ENCODE assay signal across 8 mouse cellular contexts in genomic region chr12:78922977-78923376, GRCm38 (mm10). TPM values are rescaled to one million over a fixed set of nuclear protein-coding genes. Genes with fewer than 3 reads are reported as not detected.
A peak's percentile ranks its signal among the peaks of the same experiment; 100 is the strongest.
DNase-seq lines count a peak whose midpoint lies in the region; ATAC-seq and TF ChIP-seq lines count a peak whose summit lies in the region.
"Not testable (repeated sequence)": the region's sequence is repeated elsewhere in the genome, so short reads cannot be mapped to it uniquely, and the experiment has no call there.
"Had no signal": no experiment of that assay in that cellular context is flagged by ENCODE, and none has a peak within 500 bp of the region (broad histone marks: within the 10 kb centered on the region; RNA-seq: fewer than 3 reads in every experiment).

No protein-coding gene starts in this region.

- TF ChIP-seq POLR2A in MEL (IDR thresholded peaks at IDR 0.05; ENCODE audit: control insufficient read depth in 1 of 2, insufficient read depth in 1 of 2, low read depth in 1 of 2, low read length in 2 of 2, poor library complexity in 1 of 2); bone marrow macrophage, adult 2 months (IDR thresholded peaks at IDR 0.05; ENCODE audit: borderline replicate concordance, low read depth, low read length): not testable (repeated sequence)

- H3K36me3 ChIP-seq in MEL (ENCODE audit: control insufficient read depth in 1 of 2, insufficient read depth in 2 of 2, low read length in 2 of 2); liver, postnatal 0 days (replicated peaks; ENCODE audit: insufficient read depth, low read length): not testable (repeated sequence)

- not testable (repeated sequence) for H3K4me1 ChIP-seq in MEL (ENCODE audit: control insufficient read depth in 1 of 2, insufficient read depth in 2 of 2, low read length in 2 of 2); liver, postnatal 0 days (ENCODE audit: insufficient read depth)
- H3K4me1 ChIP-seq in bone marrow macrophage, adult 2 months (ENCODE audit: control insufficient read depth, insufficient read depth, low read length), result peaks cover 26% of the 10 kb centered on the region

- DNase-seq in MEL (ENCODE audit: low read depth, low spot score); layer of hippocampus, adult 2 months (ENCODE audit: low spot score in 2 of 2); liver, postnatal 0 days: not testable (repeated sequence)

- H3K4me2 ChIP-seq in liver, postnatal 0 days (ENCODE audit: low read depth, low read length), result not testable (repeated sequence)

- not testable (repeated sequence) for H3K9ac ChIP-seq in MEL (ENCODE audit: control insufficient read depth, low read depth, low read length, poor library complexity, severe bottlenecking); liver, postnatal 0 days (replicated peaks)

- not testable (repeated sequence) for H3K9me3 ChIP-seq in MEL (replicated peaks; ENCODE audit: insufficient read depth, low read length); liver, postnatal 0 days (ENCODE audit: low read length)

- H3K79me2 ChIP-seq in MEL (ENCODE audit: control insufficient read depth, insufficient read depth, low read length, poor library complexity), result not testable (repeated sequence)

- peak in 1 of 3 experiments; percentile 15; a peak in 1 of 6 replicates for TF ChIP-seq CTCF in MEL (IDR thresholded peaks at IDR 0.05 in 2 of 3, conservative IDR thresholded peaks at IDR 0.05 in 1 of 3; ENCODE audit: control insufficient read depth in 1 of 3, insufficient read depth in 1 of 3, low read depth in 2 of 3, low read length in 3 of 3, poor library complexity in 1 of 3, severe bottlenecking in 1 of 3)
- TF ChIP-seq CTCF in bone marrow macrophage, adult 2 months (IDR thresholded peaks at IDR 0.05; ENCODE audit: low read depth, low read length); liver, postnatal 0 days (IDR thresholded peaks at IDR 0.05; ENCODE audit: low read depth): not testable (repeated sequence)
- peak; percentile 50 for TF ChIP-seq CTCF in layer of hippocampus, adult 2 months (conservative IDR thresholded peaks at IDR 0.05)

- TF ChIP-seq RAD21 in MEL (IDR thresholded peaks at IDR 0.05; ENCODE audit: low read depth, low read length), result not testable (repeated sequence)

- not testable (repeated sequence) for H3K4me3 ChIP-seq in MEL (ENCODE audit: control insufficient read depth in 1 of 2, insufficient read depth in 1 of 2, low read depth in 2 of 2, low read length in 2 of 2); bone marrow macrophage, adult 2 months (ENCODE audit: insufficient read depth, low read length); layer of hippocampus, adult 2 months; liver, postnatal 0 days (ENCODE audit: low read depth, low read length)

- H3K27ac ChIP-seq in MEL (ENCODE audit: control insufficient read depth, low read depth, low read length); layer of hippocampus, adult 2 months: not testable (repeated sequence)
- H3K27ac ChIP-seq in bone marrow macrophage, adult 2 months (ENCODE audit: insufficient read depth, low read depth, low read length), result peak overlapping the region; percentile 89
- peak overlapping the region; percentile 50 for H3K27ac ChIP-seq in liver, postnatal 0 days (ENCODE audit: low read depth)

- TF ChIP-seq EP300 in MEL (IDR thresholded peaks at IDR 0.05; ENCODE audit: low read depth in 1 of 2, low read length in 2 of 2); liver, postnatal 0 days (IDR thresholded peaks at IDR 0.05; ENCODE audit: low read depth): not testable (repeated sequence)

- H3K27me3 ChIP-seq in MEL (ENCODE audit: control insufficient read depth in 1 of 2, insufficient read depth in 2 of 2, low read length in 2 of 2); liver, postnatal 0 days (ENCODE audit: insufficient read depth, low read length): not testable (repeated sequence)

- ATAC-seq in liver, postnatal 0 days, result not testable (repeated sequence)

TF ChIP-seq in MEL, 35 proteins besides CTCF, POLR2A, EP300 and RAD21:
- peak; percentile 32 for TF ChIP-seq SMC3 (IDR thresholded peaks at IDR 0.05; ENCODE audit: low read depth, low read length)

RNA-seq across cellular contexts. Expression of gene Plek2, which starts 16.2 kb away (rescaled TPM):
- total RNA-seq in MEL (2012; rRNA removed), result 8.0 and 11.2 TPM in 2 replicates
- 10 to 100 TPM in 1 of 2 experiments, not detected in 1; 17.7 TPM for polyA plus RNA-seq in MEL (2012; ENCODE audit: insufficient read depth in 1 of 2, insufficient read length in 2 of 2, low read depth in 1 of 2, low replicate concordance in 2 of 2, missing spikeins in 1 of 2)
- polyA plus RNA-seq in bone marrow macrophage, adult 2 months (2012; ENCODE audit: insufficient read depth, insufficient read length, missing spikeins), result not detected in 2 replicates
- total RNA-seq in layer of hippocampus, adult 2 months (2021), result under 1 TPM in 1 of 2 experiments, not detected in 1; 0.23 TPM
- 11.9 and 20.6 TPM in 2 replicates for polyA plus RNA-seq in liver, postnatal 0 days (2015; fragmentation: Nextera tagmentation; extraction: Ambion mirVana)
- total RNA-seq: adrenal gland, postnatal 25 days; common myeloid progenitor, adult 5-6 weeks; G1E had no signal
- polyA plus RNA-seq: adrenal gland, adult 2 months; G1E had no signal
